Mouse (Mus musculus) frontal cortex, postnatal 36 days (tissue): ENCODE results near the gene Cdkn1c.
A peak's percentile ranks its signal among the peaks of the same experiment; 100 is the strongest.

ENCODE experiments used
- DNase-seq, 2 experiments: peaks; one replicate each; pipeline ENCODE4 v3.0.0; 2022; ENCODE audit warnings: low spot score in 2 of 2

Gene Cdkn1c

GRCm38 (mm10) chr7:143460874-143461273 is at the start of gene Cdkn1c:
Gene Cdkn1c, minus strand, starts transcription at chr7:143461050.
- DNase-seq = peak; percentile 55 to 82

GRCm38 (mm10) chr7:143509566-143509965 is 48.7 kb upstream of the Cdkn1c start:
- no peak for DNase-seq

GRCm38 (mm10) chr7:143506675-143507074 is 45.8 kb upstream of the Cdkn1c start:
- peak in 1 of 2 experiments; percentile 68 for DNase-seq

GRCm38 (mm10) chr7:143506271-143506670 is 45.4 kb upstream of the Cdkn1c start:
- no peak for DNase-seq

GRCm38 (mm10) chr7:143505823-143506222 is 45.0 kb upstream of the Cdkn1c start:
- DNase-seq = peak; percentile 61 to 75

- no peak for DNase-seq
Observed at GRCm38 (mm10) chr7:143505411-143505810, 44.6 kb upstream of the Cdkn1c start.

- DNase-seq = no peak
Observed at GRCm38 (mm10) chr7:143503926-143504325, 43.1 kb upstream of the Cdkn1c start.

- DNase-seq = no peak
Observed at GRCm38 (mm10) chr7:143502418-143503200, 41.8 kb upstream of the Cdkn1c start, which contains the start of gene Phlda2. Gene Phlda2, minus strand, starts transcription at chr7:143503150.

GRCm38 (mm10) chr7:143501643-143502417 is 41.0 kb upstream of the Cdkn1c start:
- peak; percentile 22 to 35 for DNase-seq

GRCm38 (mm10) chr7:143500912-143501311 is 40.1 kb upstream of the Cdkn1c start:
- no peak for DNase-seq

GRCm38 (mm10) chr7:143498584-143498983 is 37.7 kb upstream of the Cdkn1c start:
- no peak for DNase-seq

GRCm38 (mm10) chr7:143495104-143495961 is 34.5 kb upstream of the Cdkn1c start:
- no peak for DNase-seq

GRCm38 (mm10) chr7:143493616-143494126 is 32.8 kb upstream of the Cdkn1c start:
- no peak for DNase-seq

- no peak for DNase-seq
Observed at GRCm38 (mm10) chr7:143489735-143490134, 28.9 kb upstream of the Cdkn1c start.

- DNase-seq = no peak
Observed at GRCm38 (mm10) chr7:143482541-143482940, 21.7 kb upstream of the Cdkn1c start.

- no peak for DNase-seq
Observed at GRCm38 (mm10) chr7:143481806-143482387, 21.0 kb upstream of the Cdkn1c start.

GRCm38 (mm10) chr7:143480498-143480897 is 19.6 kb upstream of the Cdkn1c start:
- peak; percentile 32 to 47 for DNase-seq

GRCm38 (mm10) chr7:143477800-143478199 is 16.9 kb upstream of the Cdkn1c start:
- no peak for DNase-seq

- no peak for DNase-seq
Observed at GRCm38 (mm10) chr7:143476702-143477335, 16.0 kb upstream of the Cdkn1c start.

GRCm38 (mm10) chr7:143475876-143476275 is 15.0 kb upstream of the Cdkn1c start:
- no peak for DNase-seq

- DNase-seq = no peak
Observed at GRCm38 (mm10) chr7:143474811-143475210, 14.0 kb upstream of the Cdkn1c start.
